43 mouse cellular contexts compared by ENCODE assay signal in genomic region chr14:54968344-54968743, GRCm38 (mm10). TPM values are rescaled to one million over a fixed set of nuclear protein-coding genes. Genes with fewer than 3 reads are reported as not detected.
DNase-seq lines count a peak whose midpoint lies in the region; ATAC-seq and TF ChIP-seq lines count a peak whose summit lies in the region.
"Had no signal": no experiment of that assay in that cellular context is flagged by ENCODE, and none has a peak within 500 bp of the region (broad histone marks: within the 10 kb centered on the region; RNA-seq: fewer than 3 reads in every experiment).

No protein-coding gene starts in this region.

- no peaks in the 10 kb centered on the region for H3K4me1 ChIP-seq in liver, adult 2 months (ENCODE audit: control insufficient read depth, insufficient read depth, low read length)
- H3K4me1 ChIP-seq in heart, embryonic 13.5 days: peaks cover 59% of the 10 kb centered on the region
- H3K4me1 ChIP-seq: forebrain, embryonic 15.5 days; hindbrain, embryonic 15.5 days; limb, embryonic 15.5 days; liver, embryonic 15.5 days; neural tube, embryonic 12.5 days had no signal

- intact Hi-C loops in heart, postnatal 10 days (cut with DNase I): no loop called here

- peak; percentile 1 for DNase-seq in liver, adult 2 months (ENCODE audit: extremely low read depth, low read depth, low spot score)
- DNase-seq in liver: no peak
- DNase-seq in heart, postnatal 10 days: peak; percentile 91 to 93
- DNase-seq in spleen, postnatal 4 days (ENCODE audit: low spot score in 2 of 2): no peak
- no peak for DNase-seq in gastrocnemius, adult 18-20 months (ENCODE audit: low spot score)
- DNase-seq in cerebellum, adult 9-10 months: no peak
- DNase-seq: adrenal gland, adult 8-10 months; cerebellum, adult 2 months; cerebellum, postnatal 36 days; kidney, adult 2 months; kidney, postnatal 36 days; lung, embryonic 14.5 days; lung, postnatal 14 days; right cerebral cortex, adult 18-20 months; spleen, adult 18-20 months; thymus, adult 18-20 months; thymus, postnatal 25 days had no signal

- TF ChIP-seq CTCF in liver, adult 2 months (IDR thresholded peaks at IDR 0.05; ENCODE audit: low read depth, low read length): no peak

- H3K4me3 ChIP-seq in liver, adult 2 months (ENCODE audit: insufficient read depth, low read depth, low read length): no peak overlapping the region
- no peak overlapping the region for H3K4me3 ChIP-seq in heart, embryonic 13.5 days
- H3K4me3 ChIP-seq: forebrain, embryonic 15.5 days; hindbrain, embryonic 10.5 days; hindbrain, embryonic 15.5 days; layer of hippocampus, adult 2 months; limb, embryonic 10.5 days; limb, embryonic 15.5 days; liver, embryonic 15.5 days; neural tube, embryonic 12.5 days had no signal

- no peaks in the 10 kb centered on the region for H3K27me3 ChIP-seq in liver, adult 2 months (ENCODE audit: control insufficient read depth, insufficient read depth, low read length)
- no peaks in the 10 kb centered on the region; the same call in 1 of the 2 replicates for H3K27me3 ChIP-seq in heart, embryonic 13.5 days (replicated peaks)
- H3K27me3 ChIP-seq: forebrain, embryonic 15.5 days; hindbrain, embryonic 15.5 days; limb, embryonic 15.5 days; liver, embryonic 15.5 days; neural tube, embryonic 12.5 days had no signal

- no peak overlapping the region for H3K9ac ChIP-seq in liver, adult 2 months (ENCODE audit: low read depth, low read length)
- peak overlapping the region; percentile 54 for H3K9ac ChIP-seq in heart, embryonic 13.5 days
- H3K9ac ChIP-seq: forebrain, embryonic 15.5 days; hindbrain, embryonic 15.5 days; limb, embryonic 15.5 days; liver, embryonic 15.5 days; lung, embryonic 14.5 days; neural tube, embryonic 12.5 days had no signal

- H3K79me2 ChIP-seq in liver, adult 2 months (ENCODE audit: control insufficient read depth, insufficient read depth, low read length): no peaks in the 10 kb centered on the region

- no peak for TF ChIP-seq POLR2A in liver, adult 2 months (IDR thresholded peaks at IDR 0.05; ENCODE audit: extremely low read depth, insufficient read depth, low read length)

- no peaks in the 10 kb centered on the region for H3K9me3 ChIP-seq in heart, embryonic 13.5 days
- H3K9me3 ChIP-seq: forebrain, embryonic 15.5 days; hindbrain, embryonic 10.5 days; hindbrain, embryonic 15.5 days; limb, embryonic 10.5 days; limb, embryonic 15.5 days; liver, embryonic 15.5 days; neural tube, embryonic 12.5 days had no signal

- H3K36me3 ChIP-seq in liver, adult 2 months (ENCODE audit: control insufficient read depth, insufficient read depth, low read length): no peaks in the 10 kb centered on the region
- H3K36me3 ChIP-seq in heart, embryonic 13.5 days: peaks cover 52% of the 10 kb centered on the region
- H3K36me3 ChIP-seq: forebrain, embryonic 15.5 days; hindbrain, embryonic 10.5 days; hindbrain, embryonic 15.5 days; limb, embryonic 10.5 days; limb, embryonic 15.5 days; liver, embryonic 15.5 days; neural tube, embryonic 12.5 days had no signal

- H3K4me2 ChIP-seq in heart, embryonic 13.5 days: 0 out of 2 replicates have a peak overlapping the region, but pooled peaks have one; percentile 70
- H3K4me2 ChIP-seq: forebrain, embryonic 15.5 days; hindbrain, embryonic 15.5 days; limb, embryonic 15.5 days; liver, embryonic 15.5 days; lung, embryonic 14.5 days; midbrain, embryonic 11.5 days; neural tube, embryonic 12.5 days had no signal

- H3K27ac ChIP-seq in liver, adult 2 months (replicated peaks; ENCODE audit: insufficient read depth, low read depth, low read length): no peak overlapping the region
- peak overlapping the region; percentile 90 for H3K27ac ChIP-seq in heart, embryonic 13.5 days (replicated peaks)
- H3K27ac ChIP-seq: forebrain, embryonic 15.5 days; hindbrain, embryonic 10.5 days; hindbrain, embryonic 15.5 days; layer of hippocampus, adult 2 months; limb, embryonic 10.5 days; limb, embryonic 15.5 days; liver, embryonic 15.5 days; neural tube, embryonic 12.5 days; stomach, postnatal 0 days had no signal

- peak; percentile 22 for ATAC-seq in heart, embryonic 13.5 days (ENCODE audit: extremely low read depth, insufficient number of reproducible peaks, low FRiP score, low TSS enrichment)
- no peak for ATAC-seq in erythroblast, adult 5-6 weeks (replicated peaks; ENCODE audit: low FRiP score, poor library complexity, severe bottlenecking)
- ATAC-seq: activated CD4-positive, CD25-positive, alpha-beta regulatory T cell, adult 4 months; forebrain, embryonic 15.5 days; inflammation-experienced regulatory T-cells, adult 6 months; midbrain, embryonic 16.5 days had no signal

RNA-seq across cellular contexts. Expression of gene Myh6, which starts 1.6 kb away (rescaled TPM):
- total RNA-seq in liver, adult 2 months (2014; rRNA removed): 0.60 TPM in 1 of 2 replicates, not detected in the other
- polyA plus RNA-seq in liver, adult 2 months (2012; rRNA removed): 0.02 and 0.04 TPM in 2 replicates
- 1,796 and 1,858 TPM in 2 replicates for polyA plus RNA-seq in heart, embryonic 13.5 days (2015; fragmentation: Nextera tagmentation; extraction: Ambion mirVana)
- over 10,000 TPM; 20,580 to 20,870 TPM for total RNA-seq in heart, postnatal 10 days (2021)
- total RNA-seq in erythroblast, adult 5-6 weeks (2015; ENCODE audit: low replicate concordance): not detected in 2 replicates
- not detected in 2 replicates for total RNA-seq in erythroblast, adult 5-6 weeks (2017; ENCODE audit: low replicate concordance)
- total RNA-seq in gastrocnemius, adult 18-20 months (2021): 100 to 1,000 TPM; 174 to 189 TPM
- total RNA-seq: adrenal gland, adult 8-10 months; megakaryocyte progenitor cell, adult 5-6 weeks had no signal
- polyA plus RNA-seq: activated CD4-positive, CD25-positive, alpha-beta regulatory T cell, adult 4 months; inflammation-experienced regulatory T-cells, adult 6 months had no signal

RNA-seq across cellular contexts. Expression of gene Gm17428, which starts 8.4 kb away (rescaled TPM):
- not detected in 2 replicates for total RNA-seq in liver, adult 2 months (2014; rRNA removed)
- not detected in 2 replicates for polyA plus RNA-seq in liver, adult 2 months (2012; rRNA removed)
- polyA plus RNA-seq in heart, embryonic 13.5 days (2015; fragmentation: Nextera tagmentation; extraction: Ambion mirVana): not detected in 2 replicates
- total RNA-seq in heart, postnatal 10 days (2021): not detected
- not detected in 2 replicates for total RNA-seq in erythroblast, adult 5-6 weeks (2015; ENCODE audit: low replicate concordance)
- not detected in 2 replicates for total RNA-seq in erythroblast, adult 5-6 weeks (2017; ENCODE audit: low replicate concordance)
- not detected for total RNA-seq in gastrocnemius, adult 18-20 months (2021)
- total RNA-seq: adrenal gland, adult 8-10 months; adrenal gland, postnatal 4 days; CH12.LX; ES-E14; gastrocnemius, adult 8-10 months; gastrocnemius, postnatal 4 days; layer of hippocampus, adult 2 months; layer of hippocampus, postnatal 25 days; megakaryocyte progenitor cell, adult 5-6 weeks had no signal
- polyA plus RNA-seq: activated CD4-positive, CD25-positive, alpha-beta regulatory T cell, adult 4 months; C2C12; cerebellum, adult 2 months; embryonic facial prominence, embryonic 11.5 days; forebrain, embryonic 15.5 days; frontal cortex, adult 2 months; hindbrain, embryonic 10.5 days; hindbrain, embryonic 15.5 days; inflammation-experienced regulatory T-cells, adult 6 months; kidney, adult 2 months; kidney, embryonic 16.5 days; limb, embryonic 10.5 days; limb, embryonic 15.5 days; liver, embryonic 15.5 days; lung, embryonic 14.5 days; midbrain, embryonic 11.5 days; midbrain, embryonic 16.5 days; neural tube, embryonic 12.5 days; stomach, postnatal 0 days had no signal

RNA-seq across cellular contexts. Expression of gene Myh7, which starts 26.1 kb away (rescaled TPM):
- total RNA-seq in liver, adult 2 months (2014; rRNA removed): 1.5 TPM in 1 of 2 replicates, not detected in the other
- 0.02 TPM in 1 of 2 replicates, not detected in the other for polyA plus RNA-seq in liver, adult 2 months (2012; rRNA removed)
- polyA plus RNA-seq in heart, embryonic 13.5 days (2015; fragmentation: Nextera tagmentation; extraction: Ambion mirVana): 3,662 and 3,747 TPM in 2 replicates
- total RNA-seq in heart, postnatal 10 days (2021): 1,000 to 10,000 TPM; 1,842 to 1,858 TPM
- not detected in 2 replicates for total RNA-seq in erythroblast, adult 5-6 weeks (2015; ENCODE audit: low replicate concordance)
- not detected in 2 replicates for total RNA-seq in erythroblast, adult 5-6 weeks (2017; ENCODE audit: low replicate concordance)
- total RNA-seq in gastrocnemius, adult 18-20 months (2021): 100 to 1,000 TPM; 739 to 933 TPM
- total RNA-seq: adrenal gland, adult 8-10 months; megakaryocyte progenitor cell, adult 5-6 weeks had no signal
- polyA plus RNA-seq: activated CD4-positive, CD25-positive, alpha-beta regulatory T cell, adult 4 months; inflammation-experienced regulatory T-cells, adult 6 months had no signal

RNA-seq across cellular contexts. Expression of gene Cmtm5, which starts 32.3 kb away (rescaled TPM):
- not detected in 2 replicates for total RNA-seq in liver, adult 2 months (2014; rRNA removed)
- polyA plus RNA-seq in liver, adult 2 months (2012; rRNA removed): not detected in 2 replicates
- polyA plus RNA-seq in heart, embryonic 13.5 days (2015; fragmentation: Nextera tagmentation; extraction: Ambion mirVana): 0.49 and 0.98 TPM in 2 replicates
- total RNA-seq in heart, postnatal 10 days (2021): under 1 TPM in 1 of 2 experiments, not detected in 1; 0.91 TPM
- total RNA-seq in erythroblast, adult 5-6 weeks (2015; ENCODE audit: low replicate concordance): not detected in 2 replicates
- not detected in 2 replicates for total RNA-seq in erythroblast, adult 5-6 weeks (2017; ENCODE audit: low replicate concordance)
- under 1 TPM in 1 of 2 experiments, not detected in 1; 0.50 TPM for total RNA-seq in gastrocnemius, adult 18-20 months (2021)
- total RNA-seq: CH12.LX; ES-E14; gastrocnemius, adult 8-10 months; megakaryocyte progenitor cell, adult 5-6 weeks had no signal
- polyA plus RNA-seq: C2C12; inflammation-experienced regulatory T-cells, adult 6 months had no signal

RNA-seq across cellular contexts. Expression of gene Il25, which starts 35.8 kb away (rescaled TPM):
- total RNA-seq in liver, adult 2 months (2014; rRNA removed): not detected in 2 replicates
- not detected in 2 replicates for polyA plus RNA-seq in liver, adult 2 months (2012; rRNA removed)
- not detected in 2 replicates for polyA plus RNA-seq in heart, embryonic 13.5 days (2015; fragmentation: Nextera tagmentation; extraction: Ambion mirVana)
- not detected for total RNA-seq in heart, postnatal 10 days (2021)
- not detected in 2 replicates for total RNA-seq in erythroblast, adult 5-6 weeks (2015; ENCODE audit: low replicate concordance)
- not detected in 2 replicates for total RNA-seq in erythroblast, adult 5-6 weeks (2017; ENCODE audit: low replicate concordance)
- total RNA-seq in gastrocnemius, adult 18-20 months (2021): not detected
- total RNA-seq: adrenal gland, adult 8-10 months; adrenal gland, postnatal 4 days; CH12.LX; gastrocnemius, adult 8-10 months; gastrocnemius, postnatal 4 days; layer of hippocampus, adult 2 months; megakaryocyte progenitor cell, adult 5-6 weeks had no signal
- polyA plus RNA-seq: activated CD4-positive, CD25-positive, alpha-beta regulatory T cell, adult 4 months; C2C12; embryonic facial prominence, embryonic 11.5 days; inflammation-experienced regulatory T-cells, adult 6 months; kidney, adult 2 months; kidney, embryonic 16.5 days; limb, embryonic 15.5 days; liver, embryonic 15.5 days; lung, embryonic 14.5 days; midbrain, embryonic 11.5 days had no signal

Comparison
In these comparisons a context has a peak if more than half of its experiments do, and no peak if none do; other contexts are left out.
1. DNase-seq: peak in liver, adult 2 months (single experiment) and heart, postnatal 10 days (2 of 2); none in liver (single experiment), spleen, postnatal 4 days (0 of 2), gastrocnemius, adult 18-20 months (single experiment) and cerebellum, adult 9-10 months (single experiment).
2. RNA of gene Myh6, which starts 1.6 kb away (total RNA-seq): 20,580 to 20,870 TPM in heart, postnatal 10 days and 174 to 189 TPM in gastrocnemius, adult 18-20 months; 0.60 TPM in liver, adult 2 months and not detected in erythroblast, adult 5-6 weeks; every median in the first group is over 100 times any median in the second.
3. RNA of gene Myh7, which starts 26.1 kb away (total RNA-seq): 1,842 to 1,858 TPM in heart, postnatal 10 days and 739 to 933 TPM in gastrocnemius, adult 18-20 months; 1.5 TPM in liver, adult 2 months and not detected in erythroblast, adult 5-6 weeks; every median in the first group is over 100 times any median in the second.